Mouse (Mus musculus): ENCODE data around the gene Stox1. TPM values are rescaled to one million over a fixed set of nuclear protein-coding genes. Genes with fewer than 3 reads are reported as not detected.

Gene Stox1
- total RNA-seq, 2 experiments from 2014 or later: 2.8 TPM

GRCm38 (mm10) chr10:62668043-62668442 lies 57.9 kb downstream of the Stox1 start:
- no peak for DNase-seq (ENCODE audit: extremely low spot score in 1 of 2, low spot score in 1 of 2)

DNA sequence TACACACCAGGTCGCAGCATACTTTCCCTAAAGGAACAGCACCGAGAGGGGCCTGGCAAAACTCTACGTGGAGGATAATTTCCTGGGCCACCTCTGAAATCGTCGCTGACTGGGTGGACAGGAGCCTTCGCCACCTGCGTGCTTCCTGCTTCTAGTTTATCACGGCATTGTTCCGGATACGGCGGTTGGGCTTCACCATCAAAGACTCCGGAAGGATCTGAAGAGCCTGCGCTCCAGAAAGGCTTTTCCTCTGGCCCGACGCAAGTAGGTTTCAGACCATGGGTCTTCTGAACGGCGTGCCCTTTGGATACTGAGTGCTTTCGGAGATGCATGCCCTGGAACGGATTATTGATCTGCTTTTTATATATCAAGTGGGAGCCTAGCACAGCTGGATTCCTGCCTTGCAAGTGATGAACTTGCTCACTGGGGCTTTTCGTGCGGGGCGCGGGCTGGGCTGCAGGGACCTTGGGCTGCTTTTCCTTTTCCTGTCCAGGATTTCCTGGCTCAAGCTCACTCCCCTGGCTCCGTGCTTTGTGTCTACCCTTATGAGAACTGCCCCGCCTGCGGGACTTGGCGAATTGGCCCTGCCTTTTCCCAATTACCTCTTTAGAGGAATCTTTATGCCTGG lies 60.9 kb downstream of the Stox1 start:
- no peak for DNase-seq (ENCODE audit: extremely low spot score in 1 of 2, low spot score in 1 of 2)

DNA sequence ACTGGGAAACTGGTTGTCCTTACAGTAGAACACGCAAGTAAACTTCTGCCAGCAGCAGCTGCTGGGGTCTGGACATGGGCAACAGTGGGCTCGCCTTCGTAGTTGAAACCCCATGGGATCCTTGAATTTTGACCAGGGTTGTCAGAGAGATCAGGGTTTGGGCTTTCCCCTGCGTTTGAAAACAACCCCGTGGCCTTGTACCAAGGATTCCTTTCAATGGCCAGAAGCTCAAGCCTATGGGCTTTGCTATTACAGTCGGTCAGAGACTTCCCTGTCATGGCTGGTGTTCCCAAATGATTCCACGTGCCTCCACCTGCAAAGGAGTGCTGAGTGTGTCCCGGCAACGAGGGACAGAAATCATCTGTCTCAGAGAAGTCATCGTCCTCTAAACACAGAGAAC lies 61.8 kb downstream of the Stox1 start:
- no peak for DNase-seq (ENCODE audit: extremely low spot score in 1 of 2, low spot score in 1 of 2)

- no peak for DNase-seq (ENCODE audit: extremely low spot score in 1 of 2, low spot score in 1 of 2)
Measured at GRCm38 (mm10) chr10:62656711-62657110, 69.2 kb downstream of the Stox1 start.

- no peak for DNase-seq (ENCODE audit: extremely low spot score in 1 of 2, low spot score in 1 of 2)
Measured at GRCm38 (mm10) chr10:62651961-62652360, 74.0 kb downstream of the Stox1 start.

DNA sequence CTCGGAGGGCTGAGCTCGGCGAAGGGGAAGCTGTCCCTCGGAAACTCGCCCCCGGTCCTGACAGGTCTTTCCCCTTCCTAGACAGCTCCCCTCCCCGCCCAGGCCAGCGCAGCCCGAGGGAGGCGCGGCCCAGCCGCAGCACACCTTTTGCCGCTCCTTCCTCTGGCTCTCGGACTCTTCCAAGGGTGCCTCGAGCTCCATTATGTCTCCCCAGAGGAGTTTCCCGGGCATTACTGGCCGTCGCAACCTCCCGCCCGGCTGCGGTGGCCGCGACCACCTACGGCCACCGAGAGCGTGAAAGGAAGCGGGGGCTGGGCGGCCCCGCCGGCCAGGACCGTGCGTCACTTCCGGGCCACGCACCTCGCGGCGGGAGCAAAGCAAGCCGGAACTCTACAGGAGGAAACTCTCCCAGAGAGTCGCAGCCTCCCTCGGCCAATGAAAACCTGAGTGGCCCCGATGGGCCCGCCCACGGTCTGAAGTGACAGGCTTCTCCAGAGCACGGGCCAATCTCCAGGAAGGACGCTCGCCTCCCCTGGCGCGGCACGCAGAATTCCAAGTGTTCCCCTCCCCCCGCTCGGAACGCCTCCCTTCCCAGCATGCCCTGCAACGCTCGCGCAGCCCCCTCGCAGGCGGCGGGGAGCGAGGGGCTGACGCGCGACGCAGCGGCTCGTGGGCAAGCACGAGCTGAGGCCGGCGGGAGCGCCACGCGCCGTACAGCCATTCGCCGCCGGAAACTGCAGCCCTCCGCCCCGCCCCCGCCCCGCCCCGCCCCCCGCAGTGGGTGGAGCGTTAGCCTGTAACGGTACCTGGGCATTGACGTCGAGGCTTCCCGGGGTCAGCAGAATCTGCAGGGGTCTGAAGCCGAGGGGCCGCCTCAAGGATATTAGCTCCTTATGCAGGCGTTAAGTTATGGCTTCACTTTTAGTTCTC lies 74.8 kb downstream of the Stox1 start, which contains the start of gene Ddx50:
Ddx50 (minus strand) TSS at position 338 of the 930 bp plus-strand sequence.
- peak; percentile 99 for DNase-seq (ENCODE audit: extremely low spot score in 1 of 2, low spot score in 1 of 2)

GRCm38 (mm10) chr10:62650358-62650782 lies 75.6 kb downstream of the Stox1 start:
- DNase-seq (ENCODE audit: extremely low spot score in 1 of 2, low spot score in 1 of 2): peak in 1 of 2 experiments; percentile 24

Small RNA genes within 50 kb of the gene (microRNA-seq; reads per million reads assigned to microRNA genes)
- gene Mir7215: 0 reads per million in 2 experiments

Other genes with a start within 250 kb of the Stox1 start
- 10 to 100 TPM; 41.0 to 45.9 TPM for gene Vps26a, start 239.3 kb downstream of the Stox1 start, total RNA-seq (2021)
- 1 to 10 TPM; 7.9 TPM for gene Srgn, start 198.7 kb downstream of the Stox1 start, total RNA-seq (2021)
- 100 to 1,000 TPM; 212 to 215 TPM for gene Kif1bp, start 147.7 kb downstream of the Stox1 start, total RNA-seq (2021)
- gene Ddx21, start 123.8 kb downstream of the Stox1 start, total RNA-seq (2021): 10 to 100 TPM; 20.4 to 25.3 TPM
- 10 to 100 TPM; 75.7 to 87.6 TPM for gene Ddx50, start 74.9 kb downstream of the Stox1 start, total RNA-seq (2021)
- gene Ccar1, start 66.2 kb upstream of the Stox1 start, total RNA-seq (2021): 10 to 100 TPM; 52.3 to 64.1 TPM
- gene Tet1, start 182.9 kb upstream of the Stox1 start, total RNA-seq (2021): 10 to 100 TPM; 20.5 to 27.6 TPM
- gene Slc25a16, start 194.5 kb upstream of the Stox1 start, total RNA-seq (2021): 10 to 100 TPM; 42.3 to 45.3 TPM
- gene Dna2, start 220.9 kb upstream of the Stox1 start, total RNA-seq (2021): 1 to 10 TPM; 2.1 to 2.2 TPM

Measured in layer of hippocampus, postnatal 25 days (tissue).